Mouse (Mus musculus) testis, postnatal 14 days (tissue): ENCODE data around the gene Gm45062.

Source experiments
- DNase-seq: peaks from one replicate; pipeline ENCODE4 v3.0.0; 2021; ENCODE audit warnings: low spot score

Gm45062 gene

DNA sequence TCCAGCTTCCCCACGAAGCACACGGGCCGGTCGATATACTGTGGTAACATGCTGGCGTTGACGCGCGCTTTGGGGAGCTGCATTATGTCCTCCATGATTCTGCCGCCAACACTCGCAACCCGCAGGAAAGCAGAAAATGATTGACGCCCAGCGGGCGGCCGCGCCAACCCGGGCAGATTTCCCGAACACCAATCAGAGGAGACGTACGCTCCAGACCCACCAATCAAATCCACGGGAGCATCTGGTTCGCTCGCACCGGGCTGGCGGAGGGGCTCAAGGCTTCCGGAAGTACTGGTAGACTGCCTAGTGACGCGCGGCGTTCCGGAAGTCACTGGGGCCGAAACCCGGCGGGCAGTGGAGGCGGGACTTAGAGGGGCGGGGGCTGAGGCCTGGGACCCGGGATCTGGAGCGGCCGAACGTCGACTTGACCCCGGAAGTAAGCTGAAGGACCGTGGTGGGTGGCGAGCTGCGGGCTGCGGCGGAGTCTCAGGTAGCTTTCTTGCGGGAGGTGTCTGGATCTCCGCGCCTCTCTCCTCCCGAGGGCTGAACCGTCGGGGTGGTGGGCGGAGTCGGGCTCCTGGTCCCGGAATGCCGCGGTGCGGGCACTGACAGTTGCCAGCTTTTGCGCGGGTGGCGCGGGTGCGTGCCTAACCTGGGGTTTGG lies at the start of gene Gm45062, which contains the start of the genes Rpa3 and Umad1:
Gene Gm45062, plus strand, starts transcription at position 447 of the 663 bp plus-strand sequence.
Gene Rpa3, minus strand, starts transcription at position 170 of the 663 bp plus-strand sequence.
Gene Umad1, plus strand, starts transcription at position 285 of the 663 bp plus-strand sequence.
- peak; percentile 98 for DNase-seq

DNA sequence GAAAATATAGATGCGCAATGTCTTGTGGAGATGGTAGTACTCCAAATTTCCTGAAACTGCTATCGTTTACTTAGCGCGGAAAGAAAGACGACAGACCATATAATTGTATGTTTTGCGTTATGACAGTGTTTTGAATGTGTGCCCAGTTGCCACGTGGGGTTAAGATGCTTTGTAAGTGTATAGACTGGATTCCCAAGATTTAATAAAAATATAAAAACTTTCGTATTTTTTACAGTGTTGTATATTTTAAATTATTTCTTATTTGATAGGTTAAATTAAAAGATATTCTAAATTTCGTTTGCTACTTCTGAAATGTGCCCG lies 49.4 kb upstream of the Gm45062 start:
- no peak for DNase-seq

DNA sequence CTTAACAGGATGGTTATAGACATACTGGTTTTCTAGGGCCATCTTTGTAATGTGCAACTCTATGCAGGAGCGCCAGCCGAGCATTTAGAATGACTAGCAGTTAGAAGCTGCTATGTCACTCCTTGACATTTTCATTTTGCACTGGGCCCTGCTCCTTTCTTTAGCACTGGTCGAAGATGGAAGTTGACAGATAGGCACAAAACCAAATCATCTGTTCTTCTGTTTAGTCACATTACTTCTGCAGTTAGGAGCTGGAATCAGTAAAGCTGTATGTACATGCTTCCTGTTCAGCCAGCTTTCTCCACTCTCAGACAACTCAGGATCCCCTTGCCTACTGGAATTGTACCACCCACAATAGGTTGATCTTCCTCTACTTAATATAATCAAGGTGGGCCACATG lies 48.6 kb upstream of the Gm45062 start:
- DNase-seq = no peak

DNA sequence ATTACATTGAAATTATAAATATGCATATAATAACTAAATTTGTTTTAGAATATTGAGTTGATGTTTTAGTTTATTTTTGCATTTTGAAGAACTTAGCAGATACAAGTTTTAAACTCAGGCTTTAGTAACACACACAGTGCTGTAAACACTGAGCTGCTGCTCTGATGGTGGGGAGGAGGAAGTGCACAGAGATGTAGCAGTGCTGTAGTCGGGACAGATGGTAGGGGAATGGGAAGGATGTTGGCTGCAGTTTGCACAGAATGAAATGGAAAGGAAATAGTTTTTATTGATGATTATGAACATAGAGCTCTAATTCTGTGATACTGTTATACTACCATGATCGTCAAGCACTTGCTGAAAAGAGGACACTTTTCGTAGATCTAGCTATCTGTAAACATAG lies 32.2 kb upstream of the Gm45062 start:
- no peak for DNase-seq

DNA sequence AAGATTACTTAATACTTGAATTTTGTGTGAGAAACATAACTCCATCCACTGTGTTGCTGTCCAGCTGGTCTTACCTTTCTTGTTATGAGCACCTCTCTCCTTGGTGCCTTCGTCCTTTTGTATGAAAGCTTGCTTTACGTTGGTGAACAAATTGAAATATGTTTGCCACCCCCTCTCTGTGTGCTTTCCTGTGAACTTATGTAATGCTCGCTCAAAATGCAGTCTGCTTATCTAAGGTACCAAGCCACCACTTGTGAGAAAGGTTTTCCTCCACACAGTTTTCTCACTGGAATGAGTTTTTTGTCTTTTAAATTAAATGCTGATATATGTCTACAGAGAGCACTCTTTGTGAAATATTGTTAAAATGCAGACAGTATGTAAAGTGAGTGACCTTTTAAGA lies 30.7 kb upstream of the Gm45062 start:
- no peak for DNase-seq

DNA sequence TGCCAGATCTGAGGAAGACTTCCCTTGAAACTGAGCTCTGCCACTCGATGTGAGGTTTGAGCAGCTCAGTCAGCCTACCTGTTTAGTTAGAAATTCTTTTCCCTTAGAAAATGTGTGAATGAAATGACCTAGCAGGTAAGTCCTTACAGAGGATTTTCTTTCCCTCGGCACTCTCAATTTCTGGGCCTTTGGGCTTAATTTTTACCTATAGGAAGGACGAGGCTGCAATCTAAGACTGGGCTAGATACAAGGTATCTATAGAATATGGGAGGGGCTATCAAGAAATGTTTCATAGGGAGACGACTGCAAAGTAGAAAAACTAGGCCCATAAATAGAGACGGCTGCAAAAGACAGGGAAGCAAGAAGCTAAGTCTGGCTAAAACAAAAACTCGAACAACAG lies 934 bp upstream of the Gm45062 start:
- DNase-seq = peak; percentile 7

DNA sequence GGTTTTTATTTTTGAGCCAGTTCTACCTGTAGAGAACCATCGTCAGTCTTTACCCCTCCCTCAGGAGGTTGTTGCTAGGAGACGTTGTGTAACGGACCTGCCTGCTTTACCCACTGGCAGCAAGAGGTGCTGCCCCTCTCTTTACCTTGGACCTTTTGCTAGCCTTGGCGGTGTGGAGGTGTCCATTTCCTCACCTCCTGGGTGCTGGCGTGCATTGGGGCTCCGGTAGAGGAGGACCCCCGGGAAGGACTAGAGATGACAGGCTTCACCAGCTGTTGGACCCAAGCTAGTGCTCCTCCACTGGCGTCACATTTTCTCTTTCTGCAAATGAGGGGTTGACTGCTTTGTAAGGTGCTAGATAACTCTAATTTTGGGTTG lies 406 bp downstream of the Gm45062 start:
- DNase-seq = no peak

DNA sequence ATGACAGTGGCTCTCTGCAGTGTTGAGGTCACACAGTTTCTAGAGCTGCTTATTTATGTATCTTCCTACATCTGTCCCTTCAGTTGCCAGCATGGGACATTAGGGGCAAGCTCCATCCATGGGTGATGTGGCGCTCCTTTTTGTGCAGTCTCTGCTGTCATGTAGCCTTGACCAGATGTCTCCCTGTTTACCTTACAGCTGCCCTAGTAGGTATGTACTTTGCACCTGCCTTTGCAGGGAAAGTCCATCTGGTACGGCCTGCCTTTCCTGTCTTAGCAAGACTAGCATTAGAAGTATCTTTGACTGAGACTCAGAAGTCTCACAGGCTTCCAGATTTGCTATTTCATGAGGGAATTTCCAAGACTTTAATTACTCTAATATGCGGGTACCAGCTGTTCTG lies 11.8 kb downstream of the Gm45062 start:
- no peak for DNase-seq

DNA sequence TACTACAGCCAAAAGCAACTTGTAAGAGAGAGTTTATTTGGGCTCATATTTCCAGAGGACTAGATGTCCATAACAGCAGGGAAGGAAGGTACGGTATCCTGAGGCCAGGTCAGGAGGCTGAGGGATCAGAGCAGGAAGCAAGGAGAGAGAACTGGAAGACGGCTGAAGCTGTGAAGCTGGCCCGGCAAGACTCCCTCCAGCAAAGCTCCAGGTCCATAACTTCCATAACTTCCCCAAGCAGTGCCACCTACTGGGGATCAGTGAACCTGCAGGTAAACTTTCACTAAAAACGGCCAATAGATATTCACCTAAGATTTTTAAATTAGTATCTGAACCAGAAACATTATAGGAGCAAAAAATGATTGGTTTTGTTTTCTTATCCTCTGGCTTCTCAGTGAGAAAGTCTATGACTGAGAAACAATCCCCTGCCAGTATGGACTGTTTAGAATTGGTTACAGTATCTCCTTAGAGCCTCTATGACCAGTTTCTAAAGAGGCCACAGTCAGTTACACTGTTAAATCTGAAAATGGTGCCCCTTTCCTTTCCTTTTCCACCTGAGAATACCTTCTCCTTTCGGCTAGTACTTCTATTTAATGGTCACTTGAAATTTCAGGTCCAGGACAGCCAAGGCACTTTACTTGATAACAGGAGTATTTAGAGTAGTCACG lies 15.3 kb downstream of the Gm45062 start:
- DNase-seq = no peak

DNA sequence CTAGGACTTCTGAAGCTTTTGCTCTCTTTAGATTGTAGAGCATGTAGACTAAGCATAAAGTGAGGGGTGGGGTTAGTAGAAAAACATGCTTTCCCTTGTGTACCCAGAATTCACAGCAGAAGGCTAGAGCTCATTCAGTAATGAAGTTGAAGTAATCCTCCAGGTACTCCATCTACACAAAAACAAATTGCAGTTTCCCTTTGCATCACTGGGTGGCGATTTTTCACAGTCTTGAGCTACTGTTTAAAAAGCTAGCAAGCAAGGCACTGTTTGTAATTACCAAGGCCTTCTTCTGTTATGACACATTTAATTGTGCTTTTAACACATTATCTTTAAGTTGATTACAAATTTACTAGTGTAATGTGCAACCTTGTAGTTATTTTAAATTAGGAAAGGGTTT lies 15.8 kb downstream of the Gm45062 start:
- no peak for DNase-seq

DNA sequence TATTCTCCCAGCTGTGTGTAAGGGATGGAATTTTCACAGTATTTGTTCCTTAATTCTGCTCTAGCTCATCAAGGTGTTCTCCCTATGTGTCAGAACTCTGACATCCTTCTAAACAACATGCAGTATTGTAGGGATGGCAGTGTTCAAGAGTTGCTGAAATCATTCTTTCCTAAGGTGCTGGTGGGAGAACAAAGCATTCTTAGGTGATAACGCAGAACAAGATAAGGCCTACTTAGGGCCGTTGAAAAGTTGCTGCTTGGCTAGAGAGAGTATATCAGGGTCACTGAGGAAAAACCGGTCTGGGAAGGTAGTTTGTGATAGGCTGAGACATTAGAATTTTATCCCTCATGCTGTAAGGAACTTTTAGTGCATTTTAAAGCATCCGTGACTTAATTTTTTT lies 17.2 kb downstream of the Gm45062 start:
- DNase-seq = no peak

DNA sequence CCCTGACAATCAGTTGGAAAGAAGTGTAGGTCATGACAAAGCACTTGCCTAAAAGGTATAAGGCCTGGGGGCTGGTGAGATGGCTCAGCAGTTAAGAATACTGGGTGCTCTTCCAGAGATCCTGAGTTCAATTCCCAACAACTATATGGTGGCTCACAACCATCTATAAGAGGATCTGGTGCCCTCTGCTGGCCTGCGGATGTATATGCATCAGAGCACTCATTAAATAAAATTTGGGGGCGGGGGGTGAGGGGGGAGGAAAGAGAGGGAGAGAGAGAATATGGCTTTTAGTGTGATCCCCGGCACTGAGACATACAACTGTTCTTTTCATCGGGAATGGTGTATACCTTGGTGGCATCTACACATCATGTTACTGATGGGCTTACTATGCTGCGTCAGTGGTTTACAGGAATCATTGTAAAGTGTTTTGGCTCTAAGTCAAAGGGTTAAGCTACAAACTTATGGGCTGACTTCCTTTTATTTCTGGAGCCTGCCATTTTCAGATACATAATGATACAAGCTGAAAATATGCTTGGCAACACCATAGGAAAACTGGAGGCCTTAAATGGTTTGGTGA lies 19.3 kb downstream of the Gm45062 start:
- no peak for DNase-seq

DNA sequence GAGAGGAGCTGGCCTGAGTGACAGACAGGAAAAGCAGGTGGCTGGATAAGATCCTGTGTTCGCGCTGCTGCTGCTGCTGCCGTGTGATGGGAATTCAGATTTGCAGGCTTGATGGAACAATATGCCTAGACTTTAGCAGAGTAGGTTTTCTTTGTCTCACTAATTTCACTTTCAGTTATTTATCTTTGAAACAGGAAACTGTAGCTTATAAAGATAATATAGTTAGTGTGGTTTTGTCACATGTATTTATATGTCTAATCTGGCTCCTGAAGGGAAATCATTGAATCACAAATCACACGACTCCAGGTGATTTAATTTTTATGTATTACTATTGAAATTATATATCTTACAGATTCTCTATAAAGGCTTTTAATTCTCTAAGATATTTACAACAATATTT lies 24.0 kb downstream of the Gm45062 start:
- no peak for DNase-seq

DNA sequence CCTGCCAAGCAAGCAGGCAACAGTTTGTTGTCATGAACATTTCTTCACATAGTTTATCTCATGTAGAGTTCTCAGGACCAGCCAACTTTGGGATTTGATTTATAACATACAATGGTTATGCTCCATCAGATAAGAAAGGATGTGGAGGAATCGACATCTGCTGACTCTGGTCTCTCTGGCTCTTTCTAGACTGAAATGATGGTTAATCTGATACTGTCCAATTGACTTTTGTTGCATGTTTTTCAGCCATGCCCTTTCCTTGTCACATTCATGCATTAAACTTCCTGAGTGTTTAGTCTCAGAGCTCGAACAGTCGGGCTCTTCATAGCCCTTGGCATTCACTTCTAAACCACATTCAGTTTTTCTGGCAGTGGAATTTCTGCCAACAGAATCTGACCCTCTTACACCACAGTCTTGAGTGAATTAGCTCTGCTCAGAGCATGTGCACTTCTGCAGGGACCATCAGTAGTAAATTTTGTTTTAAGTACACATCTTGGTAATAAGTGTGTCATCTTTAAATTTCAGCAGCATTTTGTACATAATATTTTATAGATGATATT lies 26.2 kb downstream of the Gm45062 start:
- no peak for DNase-seq

DNA sequence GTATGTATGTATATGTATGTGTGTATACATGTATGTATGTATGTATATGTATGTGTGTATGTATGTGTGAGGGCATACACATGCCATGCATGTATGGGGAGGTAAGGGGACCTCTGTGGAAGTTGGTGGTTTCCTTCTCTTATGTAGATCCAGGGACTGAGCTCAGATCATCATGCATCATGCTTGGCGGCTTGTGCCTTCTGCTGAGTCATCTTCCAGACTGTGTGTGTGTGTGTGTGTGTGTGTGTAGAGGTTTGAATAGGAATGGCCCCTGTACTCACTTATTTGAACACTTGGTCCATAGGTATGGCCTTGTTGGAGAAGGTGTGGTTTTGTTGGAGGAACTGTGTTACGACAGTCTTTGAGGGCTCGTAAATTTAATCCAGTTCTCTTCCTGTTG lies 26.9 kb downstream of the Gm45062 start:
- DNase-seq = no peak

DNA sequence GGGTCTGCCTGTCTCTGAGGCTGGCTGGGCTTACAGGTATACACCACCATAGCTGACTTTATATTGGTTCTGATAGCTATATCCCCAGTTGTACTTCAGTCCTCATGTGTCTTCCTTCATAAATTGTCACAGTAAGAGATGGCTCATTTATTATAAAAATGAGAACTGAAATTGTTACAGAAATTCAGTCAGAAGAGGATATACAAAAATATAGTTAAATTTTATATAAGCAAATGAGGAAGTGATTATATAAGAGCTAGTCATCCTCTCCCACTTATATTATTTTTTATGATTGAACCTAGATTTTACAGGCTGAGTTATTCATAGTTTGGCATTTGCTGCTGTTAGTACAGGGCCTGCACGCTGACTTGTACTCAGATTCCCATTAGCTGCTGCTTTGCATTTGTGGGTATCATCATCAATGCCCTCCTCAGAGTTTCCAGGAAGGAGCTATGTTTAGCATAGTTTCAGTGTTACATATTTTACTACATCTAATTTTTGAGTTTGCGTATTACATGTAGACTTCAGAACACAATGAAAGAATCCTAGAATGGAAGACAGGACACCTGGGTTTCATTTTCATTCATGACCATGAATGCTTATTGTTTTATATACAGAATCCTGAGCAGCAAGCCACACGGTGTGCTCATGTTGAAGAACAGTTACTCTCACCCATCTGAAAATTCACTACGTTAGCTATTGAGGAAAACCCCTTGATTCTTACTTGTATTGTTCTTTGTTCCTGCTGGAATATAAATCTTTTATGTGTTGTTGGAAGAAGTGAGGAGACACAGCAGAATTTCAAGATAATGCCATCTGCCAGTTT lies 29.7 kb downstream of the Gm45062 start:
- no peak for DNase-seq

DNA sequence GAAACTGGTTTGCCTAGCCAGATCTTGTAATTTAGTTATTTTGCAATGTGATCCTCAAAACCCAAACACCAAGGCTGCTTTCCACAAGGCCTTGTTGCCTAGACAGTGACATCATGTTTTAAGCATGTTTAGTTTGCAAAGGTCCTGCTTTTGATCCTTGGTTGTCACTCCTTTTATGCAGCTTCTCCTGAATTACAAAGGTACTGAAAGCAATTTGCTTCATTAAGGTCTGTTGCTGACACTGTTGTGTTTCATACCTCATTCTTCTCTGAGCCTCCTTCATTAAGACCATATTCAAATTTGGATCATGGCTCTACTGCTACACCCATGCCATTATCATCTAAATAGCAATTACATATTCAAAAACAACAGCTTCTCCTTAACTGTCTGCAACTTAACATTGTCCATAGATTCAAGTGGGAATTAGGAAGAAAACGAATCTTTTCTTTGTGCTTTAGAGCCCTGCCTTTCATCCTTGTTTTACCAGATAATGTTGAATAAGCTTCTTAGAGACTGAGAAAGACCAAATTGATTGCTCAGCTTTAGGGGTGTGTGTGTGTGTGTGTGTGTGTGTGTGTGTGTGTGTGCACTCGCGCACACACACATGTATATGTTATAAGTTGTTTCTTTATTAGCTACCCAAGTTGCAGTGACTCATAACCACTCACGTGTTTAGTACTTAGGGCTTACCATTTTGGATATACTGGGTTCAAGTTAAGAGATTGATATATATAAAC lies 35.0 kb downstream of the Gm45062 start:
- no peak for DNase-seq

DNA sequence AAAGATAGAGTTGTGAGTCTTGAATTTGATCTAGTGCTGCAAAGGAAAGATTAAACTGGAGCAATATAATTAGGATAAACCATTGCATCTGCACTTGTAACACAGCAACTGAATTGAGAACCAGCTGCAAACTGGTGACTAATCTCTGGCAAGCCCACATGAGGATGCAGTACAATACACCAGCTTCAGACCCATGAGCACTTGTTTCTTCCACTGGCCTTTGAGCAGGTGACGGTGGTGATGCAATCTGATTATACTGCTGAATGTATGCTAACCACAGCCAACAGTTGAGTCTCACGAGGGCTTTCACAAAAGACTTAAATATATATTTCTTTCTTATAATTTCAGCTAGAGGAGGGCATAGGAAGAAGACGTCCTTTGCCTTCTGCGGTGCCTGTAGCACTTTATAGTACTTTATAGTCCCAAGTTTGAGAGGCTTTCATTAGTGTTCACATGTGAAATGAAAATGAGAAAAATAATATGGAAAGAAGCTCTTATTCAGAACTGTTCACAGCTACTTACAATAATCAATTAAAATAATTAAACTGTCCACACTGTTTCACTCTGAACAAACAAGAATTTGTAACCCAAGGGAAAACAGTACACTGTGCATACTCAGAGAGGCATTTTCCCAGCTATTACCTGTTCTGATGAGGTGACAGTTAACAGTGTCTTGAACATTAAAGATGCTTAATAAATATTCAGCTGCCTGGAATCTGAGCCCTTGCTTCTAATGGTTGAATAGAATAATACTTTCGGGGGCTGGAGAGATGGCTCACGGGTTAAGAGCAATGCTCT lies 40.0 kb downstream of the Gm45062 start:
- no peak for DNase-seq

DNA sequence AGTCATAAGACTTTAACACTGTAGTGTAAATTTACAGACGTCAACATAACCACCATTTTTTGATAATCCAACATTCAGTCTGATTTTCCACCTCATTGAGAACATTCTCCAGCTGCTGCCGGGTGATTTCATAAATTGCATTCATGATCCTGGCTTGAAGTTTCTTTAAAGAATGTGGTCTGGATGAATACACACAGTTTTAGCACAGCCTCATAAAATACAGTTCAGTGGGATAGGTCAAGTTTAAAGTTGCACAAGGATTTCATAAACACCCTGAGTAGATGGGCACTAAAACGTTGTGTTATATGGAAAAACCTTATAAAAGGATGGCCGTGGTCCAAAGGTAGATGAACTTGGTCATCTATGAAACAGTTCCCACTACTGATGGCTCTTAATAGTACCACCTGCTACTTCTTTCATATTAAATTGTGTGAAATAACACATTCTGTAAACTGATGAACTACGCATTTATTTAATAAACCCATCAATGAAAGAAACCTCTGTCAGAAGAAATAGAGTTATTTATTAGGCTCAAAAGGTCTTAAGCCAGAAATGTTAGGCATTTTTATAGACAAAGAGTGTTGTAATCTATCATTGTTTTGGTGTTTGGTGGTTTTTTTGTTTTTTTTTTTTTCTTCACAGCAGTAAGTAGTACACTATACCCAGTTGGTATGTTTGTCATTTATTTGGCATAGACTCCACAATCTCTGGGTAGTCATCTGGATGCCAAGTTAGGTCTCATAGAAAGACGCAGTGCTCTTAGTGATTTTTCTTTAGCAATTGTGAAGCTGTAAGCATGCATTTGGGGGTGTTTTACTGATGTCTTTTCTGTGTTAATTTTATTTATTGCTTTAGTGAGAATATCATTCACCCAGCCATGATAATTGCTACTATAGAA lies 48.9 kb downstream of the Gm45062 start:
- DNase-seq = no peak

DNA sequence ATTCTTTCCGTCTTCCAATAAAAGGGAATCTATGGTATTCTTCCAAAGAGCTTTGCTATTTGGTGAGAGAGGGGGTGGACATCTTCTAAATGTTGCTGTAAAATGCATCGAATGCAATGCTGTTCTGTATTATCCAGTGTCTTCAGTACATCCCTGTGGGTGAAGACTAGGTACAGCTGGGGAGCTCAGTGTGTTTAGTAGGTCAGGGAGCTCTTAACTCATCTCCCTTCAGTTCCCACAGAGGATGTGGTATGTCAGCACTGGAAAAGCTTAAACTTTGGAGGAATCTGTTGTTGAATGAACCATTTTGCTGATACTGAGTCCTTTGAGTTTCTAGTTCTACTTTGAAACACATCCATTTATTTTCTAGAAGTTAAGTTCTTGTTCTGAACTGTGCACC lies 53.3 kb downstream of the Gm45062 start:
- DNase-seq = no peak
